Comparison of ENCODE assay signal across 8 mouse cellular contexts in the genomic region with DNA sequence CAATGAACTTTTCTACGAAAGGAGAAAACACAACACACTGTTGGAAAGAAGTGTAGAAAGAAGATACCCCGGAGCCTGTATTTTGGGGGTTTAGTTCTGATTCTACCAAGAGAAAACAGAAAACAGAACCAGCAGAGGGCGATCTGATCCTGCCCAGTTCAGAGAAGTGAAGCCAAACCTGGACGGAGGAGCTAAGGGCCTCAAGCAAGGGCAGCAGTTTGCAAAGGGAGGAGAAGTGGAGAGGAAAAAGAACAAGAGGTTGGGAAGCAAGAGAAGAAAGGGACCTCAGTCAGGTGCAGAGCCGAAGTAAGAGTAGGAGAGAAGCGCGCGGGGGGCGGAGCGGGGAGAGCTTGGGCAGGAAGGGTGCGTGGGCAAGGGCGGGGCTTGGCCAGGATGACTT. TPM values are rescaled to one million over a fixed set of nuclear protein-coding genes. Genes with fewer than 3 reads are reported as not detected.
DNase-seq lines count a peak whose midpoint lies in the region; ATAC-seq and TF ChIP-seq lines count a peak whose summit lies in the region.

No protein-coding gene starts in this region.

- H3K4me3 ChIP-seq in spleen, adult 2 months (ENCODE audit: extremely low read depth, insufficient read depth, insufficient read length), result peak overlapping the region; percentile 46; the same call in 1 of the 2 replicates
- H3K4me3 ChIP-seq in heart, embryonic 10.5 days, result peak overlapping the region; percentile 52
- H3K4me3 ChIP-seq in kidney, postnatal 0 days (replicated peaks; ENCODE audit: low read depth, low read length), result peak overlapping the region; percentile 16

- peaks cover 3% of the 10 kb centered on the region; the same call in 1 of the 2 replicates for H3K4me1 ChIP-seq in spleen, adult 2 months (ENCODE audit: control insufficient read depth, insufficient read depth, insufficient read length)
- H3K4me1 ChIP-seq in heart, embryonic 10.5 days, result no peaks in the 10 kb centered on the region
- H3K4me1 ChIP-seq in kidney, postnatal 0 days (replicated peaks; ENCODE audit: insufficient read depth, low read length), result no peaks in the 10 kb centered on the region

- H3K9me3 ChIP-seq in heart, embryonic 10.5 days, result no peaks in the 10 kb centered on the region
- no peaks in the 10 kb centered on the region for H3K9me3 ChIP-seq in kidney, postnatal 0 days (replicated peaks; ENCODE audit: low read length)

- WGBS in spleen, adult 2 months, result 21% methylated on average over 12 of the region's 12 CpGs
- 31% methylated on average over 12 of the region's 12 CpGs for WGBS in heart, embryonic 10.5 days
- 27% methylated on average over 12 of the region's 12 CpGs for WGBS in kidney, postnatal 0 days

- peak overlapping the region; percentile 43 for H3K4me2 ChIP-seq in kidney, postnatal 0 days (ENCODE audit: low read length)

- no peak overlapping the region for H3K27ac ChIP-seq in spleen, adult 2 months (ENCODE audit: insufficient read depth, low read length)
- H3K27ac ChIP-seq in heart, embryonic 10.5 days, result peak overlapping the region; percentile 70; the same call in 1 of the 2 replicates
- H3K27ac ChIP-seq in kidney, postnatal 0 days, result no peak overlapping the region

- no peak for ATAC-seq in kidney, postnatal 0 days (replicated peaks; ENCODE audit: low FRiP score, low read depth)

- no peak overlapping the region for H3K9ac ChIP-seq in kidney, postnatal 0 days (ENCODE audit: low read depth, low read length)

- TF ChIP-seq POLR2A in spleen, adult 2 months (IDR thresholded peaks at IDR 0.05; ENCODE audit: low read depth, low read length), result no peak

- H3K36me3 ChIP-seq in spleen, adult 2 months (ENCODE audit: control insufficient read depth, insufficient read depth, low read length), result no peaks in the 10 kb centered on the region
- H3K36me3 ChIP-seq in heart, embryonic 10.5 days, result no peaks in the 10 kb centered on the region
- H3K36me3 ChIP-seq in kidney, postnatal 0 days (ENCODE audit: insufficient read depth, low read length), result no peaks in the 10 kb centered on the region

- DNase-seq in adrenal gland, adult 2 months, result peak; percentile 11
- no peak for DNase-seq in adrenal gland, adult 8-10 months
- peak in 1 of 2 experiments; percentile 9 for DNase-seq in spleen, adult 2 months (ENCODE audit: low read depth in 1 of 2, low spot score in 2 of 2)
- no peak for DNase-seq in spleen, postnatal 14 days (ENCODE audit: low spot score in 2 of 2)
- no peak for DNase-seq in heart, embryonic 10.5 days (ENCODE audit: low spot score)
- peak; percentile 69 for DNase-seq in kidney, postnatal 0 days (ENCODE audit: low spot score)
- peak; percentile 30 for DNase-seq in lung, postnatal 25 days (ENCODE audit: low spot score)
- DNase-seq in gastrocnemius, postnatal 36 days, result no peak

- no peak for TF ChIP-seq CTCF in spleen, adult 2 months (IDR thresholded peaks at IDR 0.05; ENCODE audit: extremely low read depth, insufficient read depth, insufficient read length, insufficient replicate concordance)
- TF ChIP-seq CTCF in kidney, postnatal 0 days (IDR thresholded peaks at IDR 0.05; ENCODE audit: low read depth), result peak; percentile 61

- intact Hi-C loops in gastrocnemius, postnatal 36 days (cut with DNase I), result no loop called here

- no peaks in the 10 kb centered on the region for H3K27me3 ChIP-seq in spleen, adult 2 months (ENCODE audit: control insufficient read depth, insufficient read depth, low read length)
- no peaks in the 10 kb centered on the region for H3K27me3 ChIP-seq in heart, embryonic 10.5 days (ENCODE audit: insufficient read depth, poor library complexity, severe bottlenecking)
- no peaks in the 10 kb centered on the region for H3K27me3 ChIP-seq in kidney, postnatal 0 days (ENCODE audit: insufficient read depth, low read length)

RNA-seq across cellular contexts. Expression of gene Kcna6, which starts 51.5 kb away (rescaled TPM):
- 1 to 10 TPM in 1 of 2 experiments, under 1 TPM in 1; 0.81 to 1.1 TPM for total RNA-seq in adrenal gland, adult 2 months (2021)
- 0.47 and 0.66 TPM in 2 replicates for polyA plus RNA-seq in adrenal gland, adult 2 months (2012; rRNA removed)
- 1 to 10 TPM in 2 of 4 experiments, under 1 TPM in 2; 0.59 to 1.9 (median 1.3) TPM for total RNA-seq in adrenal gland, adult 8-10 months (2022)
- 0.05 and 0.16 TPM in 2 replicates for polyA plus RNA-seq in spleen, adult 2 months (2012; rRNA removed)
- polyA plus RNA-seq in heart, embryonic 10.5 days (2016; fragmentation: Nextera tagmentation; extraction: Ambion mirVana), result 1.7 and 2.9 TPM in 2 replicates
- polyA plus RNA-seq in kidney, postnatal 0 days (2015; fragmentation: Nextera tagmentation; extraction: Ambion mirVana), result 1.4 and 2.1 TPM in 2 replicates
- under 1 TPM; 0.22 to 0.41 TPM for total RNA-seq in gastrocnemius, postnatal 36 days (2021)

RNA-seq across cellular contexts. Expression of gene Ndufa9, which starts 57.0 kb away (rescaled TPM):
- 100 to 1,000 TPM; 167 to 248 TPM for total RNA-seq in adrenal gland, adult 2 months (2021)
- 77.2 and 80.4 TPM in 2 replicates for polyA plus RNA-seq in adrenal gland, adult 2 months (2012; rRNA removed)
- total RNA-seq in adrenal gland, adult 8-10 months (2022), result 100 to 1,000 TPM; 161 to 212 (median 180) TPM
- 34.2 and 35.2 TPM in 2 replicates for polyA plus RNA-seq in spleen, adult 2 months (2012; rRNA removed)
- 265 and 328 TPM in 2 replicates for polyA plus RNA-seq in heart, embryonic 10.5 days (2016; fragmentation: Nextera tagmentation; extraction: Ambion mirVana)
- 298 and 340 TPM in 2 replicates for polyA plus RNA-seq in kidney, postnatal 0 days (2015; fragmentation: Nextera tagmentation; extraction: Ambion mirVana)
- total RNA-seq in gastrocnemius, postnatal 36 days (2021), result 100 to 1,000 TPM; 320 to 335 TPM

Comparison
In these comparisons a context has a peak if more than half of its experiments do, and no peak if none do; other contexts are left out.
1. DNase-seq: peak in adrenal gland, adult 2 months (single experiment), kidney, postnatal 0 days (single experiment) and lung, postnatal 25 days (single experiment); none in adrenal gland, adult 8-10 months (single experiment), spleen, postnatal 14 days (0 of 2), heart, embryonic 10.5 days (single experiment) and gastrocnemius, postnatal 36 days (0 of 2).
2. Peak in every context shown above with its lines, with median percentiles within 50 percentile points of each other: H3K4me3 ChIP-seq.